Mouse (Mus musculus) neural tube, embryonic 14.5 days (tissue): ENCODE measurements at regions not wholly inside any gene's neighbourhood (a gene's known extent, or its start where the extent isn't known, plus 50 kb on each side); places are given as distances from the start of the nearest gene placed in this dataset.
"Not testable (repeated sequence)": the region's sequence is repeated elsewhere in the genome, so short reads cannot be mapped to it uniquely, and the experiment has no call there.

Experiments used
- ATAC-seq: fragments of 200-750 bp; cut with Nextera tagmentation; 2 replicates; pipeline ENCODE4 v1.8.0; 2017; ENCODE audit warnings: low read depth, mild to moderate bottlenecking, moderate TSS enrichment, moderate library complexity
- H3K27ac ChIP-seq: fragments of 300-500 bp; sonication (generic); 2 replicates; pipeline ENCODE4 v1.5.1; 2014; ENCODE audit warnings: low read depth, mild to moderate bottlenecking, control low read depth, low read length, moderate library complexity, mixed read lengths
- H3K27me3 ChIP-seq: fragments of 300-500 bp; sonication (generic); 2 replicates; pipeline ENCODE4 v1.6.1; 2014; ENCODE audit warnings: low read length; ENCODE audit not compliant: control insufficient read depth, insufficient read depth
- H3K36me3 ChIP-seq: fragments of 300-500 bp; sonication (generic); 2 replicates; pipeline ENCODE4 v1.6.1; 2014; ENCODE audit warnings: low read length, mixed read lengths; ENCODE audit not compliant: control insufficient read depth, insufficient read depth
- H3K4me1 ChIP-seq: fragments of 300-500 bp; sonication (generic); 2 replicates; pipeline ENCODE4 v1.6.1; 2014; ENCODE audit warnings: low read length; ENCODE audit not compliant: control insufficient read depth, insufficient read depth
- H3K4me2 ChIP-seq: fragments of 300-500 bp; sonication (generic); 2 replicates; pipeline ENCODE4 v1.6.1; 2014; ENCODE audit warnings: mild to moderate bottlenecking, low read depth, low read length, control low read depth
- H3K4me3 ChIP-seq: fragments of 300-500 bp; sonication (generic); 2 replicates; pipeline ENCODE4 v1.5.1; 2014; ENCODE audit warnings: low read depth, low read length, control low read depth, mixed read lengths
- H3K9ac ChIP-seq: fragments of 300-500 bp; sonication (generic); replicated peaks from 2 replicates; pipeline ENCODE4 v1.6.1; 2014; ENCODE audit warnings: low read depth, mild to moderate bottlenecking, control low read depth, low read length, mixed read lengths
- H3K9me3 ChIP-seq: fragments of 300-500 bp; sonication (generic); 2 replicates; pipeline ENCODE4 v1.6.1; 2016; ENCODE audit warnings: low read length; ENCODE audit not compliant: control insufficient read depth
- WGBS: fragments of 180-500 bp; shearing (Covaris S2); extraction: QIAGEN DNeasy Blood & Tissue Kit; methylation state at CpG from one replicate; pipeline ENCODE4 v1.1.7; 2014; 5-methylcytosine and 5-hydroxymethylcytosine counted together

DNA sequence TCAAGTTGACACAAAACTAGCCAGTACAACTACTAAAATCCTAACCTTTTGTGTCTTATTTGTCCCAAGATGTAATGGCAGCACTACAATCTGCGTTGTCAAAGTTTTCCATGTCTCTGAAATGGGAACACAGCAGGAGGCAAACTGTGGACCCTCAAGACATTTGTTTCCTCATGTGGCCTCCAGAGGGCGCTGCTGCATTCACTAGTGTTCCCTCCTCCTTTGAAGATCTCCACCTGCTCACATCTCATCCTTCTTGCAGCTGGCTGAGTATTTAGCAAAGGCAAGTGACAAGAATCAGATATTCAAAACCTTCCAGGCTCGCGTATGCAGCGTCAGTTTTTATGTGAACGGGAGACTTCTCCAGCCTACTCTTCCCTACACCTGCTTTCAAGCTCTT, 663.3 kb downstream of the Dad1 start:
- not testable (repeated sequence) for H3K4me3 ChIP-seq, H3K36me3 ChIP-seq, H3K9ac ChIP-seq, H3K4me2 ChIP-seq, H3K27ac ChIP-seq, ATAC-seq, H3K27me3 ChIP-seq, H3K4me1 ChIP-seq, H3K9me3 ChIP-seq
- WGBS: 53% methylated on average over 6 of the region's 6 CpGs

DNA sequence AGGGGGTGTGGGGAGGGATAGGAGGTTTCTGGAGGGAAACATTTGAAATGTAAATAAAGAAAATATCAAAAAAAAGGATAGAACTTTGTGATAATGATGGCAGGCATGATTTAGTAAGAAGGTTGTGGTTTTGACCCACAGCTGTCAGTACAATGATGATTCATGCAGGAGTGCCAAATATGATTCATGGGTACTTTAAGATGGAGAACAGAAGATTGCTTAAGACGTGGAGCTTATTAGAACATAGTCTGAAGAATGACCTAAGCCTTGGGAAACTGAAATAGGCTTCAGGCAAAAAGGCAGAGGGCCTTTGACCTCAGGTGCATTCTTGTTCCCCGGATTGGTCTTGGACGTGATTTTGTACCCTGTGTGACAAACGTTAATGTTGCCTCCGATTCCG, 671.4 kb downstream of the Dad1 start:
- not testable (repeated sequence) for H3K27ac ChIP-seq, H3K36me3 ChIP-seq, H3K4me1 ChIP-seq, ATAC-seq, H3K4me2 ChIP-seq, H3K9me3 ChIP-seq, H3K9ac ChIP-seq, H3K4me3 ChIP-seq, H3K27me3 ChIP-seq
- 93% methylated on average over 6 of the region's 6 CpGs for WGBS

DNA sequence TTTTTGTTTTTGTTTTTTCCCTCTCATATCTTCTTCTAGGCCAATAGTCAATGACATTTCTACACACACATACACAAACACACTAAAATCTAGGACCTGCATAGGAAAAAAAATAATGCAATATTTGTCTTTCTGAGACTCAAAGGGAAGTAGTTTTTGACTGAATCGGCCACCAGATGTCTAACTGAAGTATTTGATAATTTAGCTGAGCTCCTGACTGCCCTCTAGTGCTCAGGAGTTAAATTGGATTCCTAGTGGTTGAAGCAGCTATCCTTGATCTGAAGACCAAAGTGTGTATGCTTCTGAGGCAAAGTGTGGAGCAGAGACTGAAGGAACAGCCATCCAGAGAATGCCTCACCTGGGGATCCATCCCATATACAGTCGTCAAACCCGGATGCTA, 672.2 kb downstream of the Dad1 start:
- not testable (repeated sequence) for H3K9ac ChIP-seq, ATAC-seq, H3K36me3 ChIP-seq, H3K4me1 ChIP-seq, H3K9me3 ChIP-seq, H3K27ac ChIP-seq, H3K4me2 ChIP-seq, H3K4me3 ChIP-seq, H3K27me3 ChIP-seq
- WGBS: 57% methylated on average over 3 of the region's 3 CpGs

DNA sequence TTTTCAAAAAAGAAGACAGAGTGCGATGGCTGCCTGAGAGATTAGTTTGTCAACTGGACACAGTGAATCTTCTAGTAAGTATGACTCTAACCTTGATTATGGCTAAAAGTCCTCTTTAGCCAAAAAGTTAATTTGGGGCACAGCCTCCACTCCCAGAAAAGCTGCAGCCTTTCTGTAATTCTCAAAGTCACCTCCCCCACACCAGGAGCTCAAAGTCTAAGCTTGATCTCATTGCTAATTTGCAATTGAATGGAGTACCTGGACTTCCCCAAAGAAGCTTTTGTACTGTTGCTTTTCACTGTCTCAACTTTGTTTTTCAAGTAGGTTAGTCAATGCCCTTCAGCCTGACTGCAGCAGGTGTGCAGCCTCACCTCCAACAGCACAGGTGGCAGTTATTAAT, 677.0 kb downstream of the Dad1 start:
- H3K27ac ChIP-seq, H3K4me2 ChIP-seq, H3K4me1 ChIP-seq, H3K9me3 ChIP-seq, H3K9ac ChIP-seq, H3K36me3 ChIP-seq, H3K4me3 ChIP-seq, H3K27me3 ChIP-seq, ATAC-seq: not testable (repeated sequence)
- 98% methylated on average over 1 of the region's 1 CpGs for WGBS

DNA sequence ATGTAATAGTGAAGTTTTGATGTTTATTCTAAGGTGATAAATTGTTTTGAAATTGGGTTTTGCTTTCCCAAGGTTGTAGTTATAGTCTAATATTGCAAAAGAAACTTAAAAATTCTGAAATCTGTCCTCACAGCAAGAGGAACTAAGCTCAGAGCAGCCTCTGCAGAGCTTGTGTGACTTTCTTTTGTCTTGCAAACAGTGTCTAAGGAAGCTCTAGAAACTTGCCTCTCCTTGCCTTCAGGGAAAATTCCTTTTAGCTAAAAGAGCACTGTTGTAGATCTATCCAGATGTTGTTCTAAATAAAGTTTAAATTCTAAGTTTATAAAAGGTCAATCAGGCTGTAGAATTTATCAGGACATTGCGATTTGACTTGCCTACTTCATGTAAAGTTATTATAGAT, 681.2 kb downstream of the Dad1 start:
- not testable (repeated sequence) for H3K27me3 ChIP-seq, H3K27ac ChIP-seq, H3K36me3 ChIP-seq, H3K4me2 ChIP-seq, H3K4me1 ChIP-seq, H3K9me3 ChIP-seq, H3K9ac ChIP-seq, ATAC-seq, H3K4me3 ChIP-seq
- WGBS: 100% methylated on average over 1 of the region's 1 CpGs

DNA sequence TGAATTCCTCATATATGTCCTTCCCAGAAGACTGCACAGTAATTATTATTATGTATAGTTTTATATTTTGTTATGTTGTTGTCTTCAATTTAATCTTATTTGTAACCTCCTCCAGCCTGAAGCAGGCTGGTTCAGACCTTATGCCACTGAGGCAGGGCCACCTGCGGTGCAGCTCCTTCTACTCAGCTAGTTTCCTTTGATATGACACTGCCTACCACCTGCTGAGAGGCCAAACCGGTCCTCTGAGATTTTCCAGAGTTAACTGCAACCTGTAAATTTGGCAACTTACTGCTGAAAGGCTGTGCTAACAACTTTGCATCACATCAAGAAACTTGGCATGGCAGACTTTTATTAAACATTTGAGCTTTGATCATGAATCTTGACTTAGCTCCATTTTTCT, 691.3 kb downstream of the Dad1 start:
- Histone ChIP-seq H3K27me3 (no peaks in the 10 kb centered on the region), H3K9ac (no peak overlapping the region), H3K4me3 (no peak overlapping the region), H3K27ac (no peak overlapping the region), H3K4me2 (no peak overlapping the region), H3K9me3 (no peaks in the 10 kb centered on the region), H3K4me1 (no peaks in the 10 kb centered on the region), H3K36me3 (no peaks in the 10 kb centered on the region)
- WGBS: 50% methylated on average over 2 of the region's 2 CpGs
- no peak for ATAC-seq

DNA sequence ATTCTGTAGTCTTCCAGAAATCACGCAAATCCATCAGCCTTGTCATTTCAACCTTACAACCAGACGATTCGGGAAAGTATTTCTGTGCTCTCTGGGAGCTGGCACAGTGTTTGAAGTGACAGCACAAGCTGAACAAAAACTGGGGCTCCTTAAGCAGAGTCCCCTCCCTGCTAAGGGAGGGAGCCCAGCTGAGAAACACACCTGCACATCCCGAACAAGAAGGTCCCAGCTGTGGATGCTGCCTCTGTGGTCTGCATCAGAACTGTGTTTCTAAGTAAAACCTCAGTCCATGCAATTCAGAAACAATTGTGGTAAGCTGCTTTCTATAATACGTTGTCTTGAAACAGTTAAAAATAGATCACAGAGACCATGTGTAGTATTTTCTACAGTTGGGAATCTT, 693.8 kb downstream of the Dad1 start:
- not testable (repeated sequence) for H3K9me3 ChIP-seq, H3K36me3 ChIP-seq, H3K27me3 ChIP-seq, H3K9ac ChIP-seq, H3K27ac ChIP-seq, H3K4me2 ChIP-seq, H3K4me3 ChIP-seq, H3K4me1 ChIP-seq, ATAC-seq
- WGBS: 84% methylated on average over 5 of the region's 5 CpGs

DNA sequence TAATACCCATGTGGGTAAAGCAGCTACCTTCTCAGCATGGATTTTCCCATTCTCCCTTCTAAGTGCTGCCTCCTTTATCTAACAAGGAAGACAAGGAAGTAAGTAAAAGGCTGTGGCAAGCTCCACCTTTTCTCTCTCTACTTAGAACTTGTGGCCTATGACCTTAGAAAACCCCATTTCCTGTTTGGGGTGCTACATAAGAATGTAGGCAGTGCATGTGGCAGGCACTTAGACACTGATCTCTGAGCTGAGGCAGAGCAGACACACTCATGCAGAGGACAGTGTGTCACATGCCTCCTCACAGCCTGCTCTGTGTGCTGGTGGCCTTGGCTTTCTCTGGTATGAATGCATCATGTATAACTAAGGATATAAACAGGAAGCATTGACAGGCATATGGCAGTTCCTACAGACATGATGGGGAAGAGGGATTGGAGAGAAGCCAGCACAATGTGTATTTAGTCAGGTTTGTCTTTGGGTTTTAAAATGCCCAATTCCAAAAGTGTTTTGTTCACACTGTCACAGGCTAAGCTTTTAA, 694.5 kb downstream of the Dad1 start:
- not testable (repeated sequence) for H3K4me1 ChIP-seq, H3K4me2 ChIP-seq, ATAC-seq, H3K9ac ChIP-seq, H3K27ac ChIP-seq, H3K4me3 ChIP-seq, H3K27me3 ChIP-seq, H3K9me3 ChIP-seq, H3K36me3 ChIP-seq

DNA sequence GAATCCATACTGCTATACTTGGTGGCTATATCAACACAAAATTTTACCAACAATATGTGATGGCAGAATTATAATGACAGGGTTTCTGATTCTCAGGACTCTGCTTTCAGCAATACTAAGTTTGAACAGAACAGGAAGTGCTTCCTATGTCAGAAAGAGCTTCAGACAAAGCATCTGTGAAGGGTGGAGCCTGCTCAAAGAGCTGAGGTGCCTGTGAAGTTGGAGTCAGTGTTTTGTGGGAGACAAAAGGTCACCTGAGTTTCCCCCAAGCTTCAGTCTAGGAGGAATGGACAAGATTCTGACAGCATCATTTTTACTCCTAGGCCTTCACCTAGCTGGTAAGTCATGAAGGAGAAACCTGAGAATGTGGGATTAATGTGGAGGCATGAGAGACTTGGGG, 700.1 kb downstream of the Dad1 start:
- no peaks in the 10 kb centered on the region for H3K9me3 ChIP-seq
- no peak overlapping the region for H3K4me3 ChIP-seq
- no peaks in the 10 kb centered on the region for H3K4me1 ChIP-seq
- H3K9ac ChIP-seq: no peak overlapping the region
- H3K4me2 ChIP-seq: no peak overlapping the region
- ATAC-seq: no peak
- no peaks in the 10 kb centered on the region for H3K27me3 ChIP-seq
- H3K27ac ChIP-seq: no peak overlapping the region
- no peaks in the 10 kb centered on the region for H3K36me3 ChIP-seq

DNA sequence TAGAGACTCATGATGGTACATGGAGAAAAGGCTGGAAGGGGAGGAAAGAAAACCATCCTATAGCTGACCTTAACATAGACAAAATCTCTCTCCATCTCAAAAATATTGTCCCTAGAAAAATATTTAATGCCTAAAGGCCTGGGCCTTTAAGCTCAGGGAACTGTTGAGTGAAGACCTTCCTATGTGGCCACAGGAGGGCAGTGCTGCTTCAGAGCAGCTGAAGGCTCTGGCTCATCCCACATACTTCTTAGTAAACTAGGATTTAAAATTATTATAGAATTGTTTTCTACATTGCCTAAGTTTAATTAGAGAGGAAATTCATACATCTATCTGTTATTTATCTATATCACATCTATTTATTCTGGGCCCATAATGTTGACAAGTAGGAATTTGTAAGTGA, 706.5 kb downstream of the Dad1 start:
- not testable (repeated sequence) for H3K36me3 ChIP-seq, H3K4me3 ChIP-seq, H3K4me2 ChIP-seq, H3K9me3 ChIP-seq, H3K4me1 ChIP-seq, H3K27ac ChIP-seq, ATAC-seq, H3K27me3 ChIP-seq, H3K9ac ChIP-seq
